Mouse (Mus musculus) stomach, postnatal 0 days (tissue): ENCODE results near the gene Pnpt1. TPM values are rescaled to one million over a fixed set of nuclear protein-coding genes. Genes with fewer than 3 reads are reported as not detected.

Source experiments
- ATAC-seq: fragments of 200-750 bp; cut with Nextera tagmentation; 2 replicates; pipeline ENCODE4 v1.8.0; 2017; ENCODE audit not compliant: low FRiP score, low TSS enrichment
- DNase-seq: peaks from one replicate; pipeline ENCODE4 v3.0.0-alpha.2; 2016; ENCODE audit warnings: low spot score
- H3K27ac ChIP-seq: fragments of 300-500 bp; sonication (generic); replicated peaks from 2 replicates; pipeline ENCODE4 v1.5.1; 2014; ENCODE audit warnings: mild to moderate bottlenecking, control low read depth
- H3K27me3 ChIP-seq: fragments of 300-500 bp; sonication (generic); 2 replicates; pipeline ENCODE4 v1.6.1; 2014; ENCODE audit warnings: low read length; ENCODE audit not compliant: control insufficient read depth, insufficient read depth
- H3K36me3 ChIP-seq: fragments of 300-500 bp; sonication (generic); 2 replicates; pipeline ENCODE4 v1.6.1; 2014; ENCODE audit warnings: low read length, mixed read lengths; ENCODE audit not compliant: control insufficient read depth, insufficient read depth
- H3K4me1 ChIP-seq: fragments of 300-500 bp; sonication (generic); replicated peaks from 2 replicates; pipeline ENCODE4 v1.6.1; 2014; ENCODE audit warnings: antibody characterized with exemption; ENCODE audit not compliant: control insufficient read depth, insufficient read depth
- H3K4me2 ChIP-seq: fragments of 300-500 bp; sonication (generic); replicated peaks from 2 replicates; pipeline ENCODE4 v1.6.1; 2014; ENCODE audit warnings: low read depth, mild to moderate bottlenecking, control low read depth, moderate library complexity
- H3K4me3 ChIP-seq: fragments of 300-500 bp; sonication (generic); 2 replicates; pipeline ENCODE4 v1.5.1; 2014; ENCODE audit warnings: low read depth, low read length, control low read depth
- H3K9ac ChIP-seq: fragments of 300-500 bp; sonication (generic); 2 replicates; pipeline ENCODE4 v1.6.1; 2014; ENCODE audit warnings: mild to moderate bottlenecking, low read length, control low read depth, mixed read lengths
- H3K9me3 ChIP-seq: fragments of 300-500 bp; sonication (generic); 2 replicates; pipeline ENCODE4 v1.6.1; 2016; ENCODE audit warnings: low read length; ENCODE audit not compliant: control insufficient read depth
- CTCF ChIP-seq: IDR thresholded peaks from 2 replicates; pipeline ENCODE4 v1.5.1; 2016; ENCODE audit warnings: antibody characterized with exemption, low read depth, mild to moderate bottlenecking, moderate library complexity
- EP300 ChIP-seq: optimal IDR thresholded peaks from 2 replicates; pipeline ENCODE3; 2016; ENCODE audit warnings: antibody characterized with exemption
- WGBS: fragments of 180-500 bp; shearing (Covaris S2); extraction: QIAGEN DNeasy Blood & Tissue Kit; methylation state at CpG from one replicate; pipeline ENCODE4 v1.1.7; 2014; 5-methylcytosine and 5-hydroxymethylcytosine counted together
- polyA plus RNA-seq: library from polyadenylated mRNA; unstranded; fragments of >200 nt; fragmentation: Nextera tagmentation; extraction: Ambion mirVana; gene quantifications from 2 replicates; pipeline ENCODE4 v1.2.1, GENCODE M21; 2015

Gene Pnpt1
- polyA plus RNA-seq, 1 experiment from 2014 or later, result 18.0 TPM

- DNase-seq, result no peak
- no peak for ATAC-seq
- H3K4me3 ChIP-seq, result no peak overlapping the region
- H3K4me2 ChIP-seq, result no peak overlapping the region
- no peaks in the 10 kb centered on the region for H3K27me3 ChIP-seq
- TF ChIP-seq EP300, result no peak
- TF ChIP-seq CTCF, result no peak
- no peaks in the 10 kb centered on the region for H3K36me3 ChIP-seq
- WGBS, result 86% methylated on average over 2 of the region's 2 CpGs
- no peaks in the 10 kb centered on the region for H3K9me3 ChIP-seq
- H3K9ac ChIP-seq, result no peak overlapping the region
- no peaks in the 10 kb centered on the region for H3K4me1 ChIP-seq
- H3K27ac ChIP-seq, result no peak overlapping the region
These were observed 18.4 kb downstream of the Pnpt1 start for GRCm38 (mm10) chr11:29148901-29149300.

GRCm38 (mm10) chr11:29163569-29163968, 33.0 kb downstream of the Pnpt1 start:
- DNase-seq (no peak), ATAC-seq (no peak)
- H3K9ac ChIP-seq, result no peak overlapping the region
- no peak overlapping the region for H3K4me3 ChIP-seq
- no peaks in the 10 kb centered on the region for H3K4me1 ChIP-seq
- H3K4me2 ChIP-seq, result no peak overlapping the region
- no peaks in the 10 kb centered on the region for H3K36me3 ChIP-seq
- no peak overlapping the region for H3K27ac ChIP-seq
- no peaks in the 10 kb centered on the region for H3K27me3 ChIP-seq
- TF ChIP-seq CTCF (no peak), EP300 (no peak)
- H3K9me3 ChIP-seq, result no peaks in the 10 kb centered on the region
- 83% methylated on average over 4 of the region's 4 CpGs for WGBS

- Histone ChIP-seq H3K9me3 (no peaks in the 10 kb centered on the region), H3K4me2 (peak overlapping the region; percentile 96), H3K27me3 (no peaks in the 10 kb centered on the region), H3K27ac (peak overlapping the region; percentile 76), H3K4me1 (peaks cover 5% of the 10 kb centered on the region; the same call in 1 of the 2 replicates), H3K4me3 (peak overlapping the region; percentile 99), H3K36me3 (no peaks in the 10 kb centered on the region), H3K9ac (peak overlapping the region; percentile 72)
- no peak for TF ChIP-seq CTCF
- TF ChIP-seq EP300, result no peak
- ATAC-seq, result peak; percentile 60
- under 1% methylated on average over 34 of the region's 34 CpGs for WGBS
- DNase-seq, result peak; percentile 79
These were observed 41.4 kb downstream of the Pnpt1 start for GRCm38 (mm10) chr11:29171959-29172391.

DNA sequence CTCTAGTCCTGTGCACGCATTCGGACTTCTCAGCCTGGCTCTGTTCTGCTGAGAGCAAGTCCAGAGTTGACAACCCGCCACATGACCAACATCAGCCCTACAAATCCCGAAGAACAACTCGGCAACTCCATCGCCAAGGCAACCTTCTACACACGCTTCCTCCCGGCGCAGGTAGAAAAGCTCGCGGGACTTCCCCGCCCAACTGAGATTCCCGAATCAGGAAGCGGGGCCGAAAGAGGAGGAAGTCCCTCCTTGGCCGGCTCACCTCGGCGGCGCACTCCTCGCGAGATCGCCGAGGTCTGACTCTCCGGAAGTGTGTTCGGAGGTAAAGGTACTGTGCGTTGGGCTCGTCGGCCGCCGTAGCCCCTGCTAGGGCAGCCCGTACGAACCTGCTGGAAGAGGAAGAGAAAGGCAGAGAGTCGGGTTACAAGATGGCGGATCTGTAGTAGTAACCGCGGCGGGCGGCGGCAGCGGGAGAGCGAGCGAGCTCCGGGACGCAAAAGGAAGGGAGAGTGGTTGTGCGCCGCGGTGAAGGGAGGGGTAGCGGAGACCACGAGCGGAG, 42.1 kb downstream of the Pnpt1 start, which contains the start of gene Ppp4r3b:
TSS of gene Ppp4r3b (plus strand) at position 328 of the 562 bp plus-strand sequence.
- Histone ChIP-seq H3K9ac (peak within 1 kb of the TSS; percentile 100), H3K4me2 (peak within 1 kb of the TSS; percentile 96), H3K4me3 (peak within 1 kb of the TSS; percentile 99), H3K27ac (peak within 1 kb of the TSS; percentile 99), H3K4me1 (peaks cover 5% of the 10 kb centered on the region; the same call in 1 of the 2 replicates), H3K36me3 (no peaks in the 10 kb centered on the region), H3K9me3 (no peaks in the 10 kb centered on the region), H3K27me3 (no peaks in the 10 kb centered on the region)
- WGBS, result under 1% methylated on average over 45 of the region's 50 CpGs
- peak; percentile 98 for ATAC-seq
- TF ChIP-seq EP300 (peak; percentile 98), CTCF (peak; percentile 33; the same call in 1 of the 2 replicates)
- DNase-seq, result peak; percentile 99

GRCm38 (mm10) chr11:29173125-29173631, 42.6 kb downstream of the Pnpt1 start:
- WGBS, result under 1% methylated on average over 38 of the region's 38 CpGs

More at GRCm38 (mm10) chr11:29173125-29173631, 42.6 kb downstream of the Pnpt1 start:
- Histone ChIP-seq H3K9me3 (no peaks in the 10 kb centered on the region), H3K4me1 (peaks cover 5% of the 10 kb centered on the region; the same call in 1 of the 2 replicates), H3K9ac (peak overlapping the region; percentile 100), H3K36me3 (no peaks in the 10 kb centered on the region), H3K4me3 (peak overlapping the region; percentile 99), H3K27ac (peak overlapping the region; percentile 99), H3K27me3 (no peaks in the 10 kb centered on the region), H3K4me2 (peak overlapping the region; percentile 63)
- TF ChIP-seq CTCF (peak; percentile 72), EP300 (no peak)
- ATAC-seq, result peak; percentile 81
- DNase-seq, result peak; percentile 77
